Mouse (Mus musculus): ENCODE measurements around the gene Unc5c. TPM values are rescaled to one million over a fixed set of nuclear protein-coding genes. Genes with fewer than 3 reads are reported as not detected.
A peak's percentile ranks its signal among the peaks of the same experiment; 100 is the strongest.

The Unc5c gene
- polyA plus RNA-seq, 1 experiment from 2014 or later = 39.3 TPM

- Histone ChIP-seq H3K4me2 (replicated peaks; ENCODE audit: low read depth, low read length) (no peak overlapping the region), H3K27me3 (ENCODE audit: control insufficient read depth, insufficient read depth, low read length) (no peaks in the 10 kb centered on the region), H3K36me3 (ENCODE audit: control insufficient read depth, insufficient read depth, low read length) (no peaks in the 10 kb centered on the region), H3K4me3 (ENCODE audit: low read length) (no peak overlapping the region), H3K27ac (ENCODE audit: low read depth, low read length) (peak overlapping the region; percentile 25; the same call in 1 of the 2 replicates), H3K9ac (ENCODE audit: low read depth, low read length) (no peak overlapping the region), H3K4me1 (ENCODE audit: control insufficient read depth, insufficient read depth, low read length) (peaks cover 21% of the 10 kb centered on the region; the same call in 1 of the 2 replicates), H3K9me3 (ENCODE audit: control insufficient read depth, low read length) (no peaks in the 10 kb centered on the region)
- ATAC-seq (ENCODE audit: low FRiP score, low TSS enrichment) = no peak
- WGBS = 56% methylated on average over 3 of the region's 3 CpGs
Measured at GRCm38 (mm10) chr3:141493000-141493399, 28.0 kb downstream of the Unc5c start.

- Histone ChIP-seq H3K4me3 (ENCODE audit: low read length) (no peak overlapping the region), H3K9me3 (ENCODE audit: control insufficient read depth, low read length) (no peaks in the 10 kb centered on the region), H3K4me2 (replicated peaks; ENCODE audit: low read depth, low read length) (no peak overlapping the region), H3K36me3 (ENCODE audit: control insufficient read depth, insufficient read depth, low read length) (no peaks in the 10 kb centered on the region), H3K9ac (ENCODE audit: low read depth, low read length) (no peak overlapping the region), H3K4me1 (ENCODE audit: control insufficient read depth, insufficient read depth, low read length) (peaks cover 10% of the 10 kb centered on the region; the same call in 1 of the 2 replicates), H3K27ac (ENCODE audit: low read depth, low read length) (peak overlapping the region; percentile 81; the same call in 1 of the 2 replicates), H3K27me3 (ENCODE audit: control insufficient read depth, insufficient read depth, low read length) (no peaks in the 10 kb centered on the region)
- peak; percentile 65; the same call in 1 of the 2 replicates for ATAC-seq (ENCODE audit: low FRiP score, low TSS enrichment)
- 16% methylated on average over 4 of the region's 4 CpGs for WGBS
Measured at GRCm38 (mm10) chr3:141498348-141499056, 33.5 kb downstream of the Unc5c start.

- H3K4me3 ChIP-seq (ENCODE audit: low read length) = no peak overlapping the region
- ATAC-seq (ENCODE audit: low FRiP score, low TSS enrichment) = no peak
- 66% methylated on average over 4 of the region's 4 CpGs for WGBS
- H3K4me1 ChIP-seq (ENCODE audit: control insufficient read depth, insufficient read depth, low read length) = 0 out of 2 replicates have a peak, but pooled peaks cover 4% of the 10 kb centered on the region
- no peak overlapping the region for H3K4me2 ChIP-seq (replicated peaks; ENCODE audit: low read depth, low read length)
- no peaks in the 10 kb centered on the region for H3K27me3 ChIP-seq (ENCODE audit: control insufficient read depth, insufficient read depth, low read length)
- H3K36me3 ChIP-seq (ENCODE audit: control insufficient read depth, insufficient read depth, low read length) = no peaks in the 10 kb centered on the region
- H3K27ac ChIP-seq (ENCODE audit: low read depth, low read length) = no peak overlapping the region
- H3K9me3 ChIP-seq (ENCODE audit: control insufficient read depth, low read length) = no peaks in the 10 kb centered on the region
- no peak overlapping the region for H3K9ac ChIP-seq (ENCODE audit: low read depth, low read length)
Measured at GRCm38 (mm10) chr3:141501845-141502505, 37.0 kb downstream of the Unc5c start.

GRCm38 (mm10) chr3:141503331-141503730 is 38.3 kb downstream of the Unc5c start:
- H3K9me3 ChIP-seq (ENCODE audit: control insufficient read depth, low read length) = no peaks in the 10 kb centered on the region
- no peak for ATAC-seq (ENCODE audit: low FRiP score, low TSS enrichment)
- H3K4me2 ChIP-seq (replicated peaks; ENCODE audit: low read depth, low read length) = no peak overlapping the region
- no peak overlapping the region for H3K4me3 ChIP-seq (ENCODE audit: low read length)
- no peaks in the 10 kb centered on the region for H3K36me3 ChIP-seq (ENCODE audit: control insufficient read depth, insufficient read depth, low read length)
- H3K27ac ChIP-seq (ENCODE audit: low read depth, low read length) = no peak overlapping the region
- 92% methylated on average over 3 of the region's 3 CpGs for WGBS
- no peaks in the 10 kb centered on the region for H3K27me3 ChIP-seq (ENCODE audit: control insufficient read depth, insufficient read depth, low read length)
- no peak overlapping the region for H3K9ac ChIP-seq (ENCODE audit: low read depth, low read length)
- H3K4me1 ChIP-seq (ENCODE audit: control insufficient read depth, insufficient read depth, low read length) = 0 out of 2 replicates have a peak, but pooled peaks cover 4% of the 10 kb centered on the region

DNA sequence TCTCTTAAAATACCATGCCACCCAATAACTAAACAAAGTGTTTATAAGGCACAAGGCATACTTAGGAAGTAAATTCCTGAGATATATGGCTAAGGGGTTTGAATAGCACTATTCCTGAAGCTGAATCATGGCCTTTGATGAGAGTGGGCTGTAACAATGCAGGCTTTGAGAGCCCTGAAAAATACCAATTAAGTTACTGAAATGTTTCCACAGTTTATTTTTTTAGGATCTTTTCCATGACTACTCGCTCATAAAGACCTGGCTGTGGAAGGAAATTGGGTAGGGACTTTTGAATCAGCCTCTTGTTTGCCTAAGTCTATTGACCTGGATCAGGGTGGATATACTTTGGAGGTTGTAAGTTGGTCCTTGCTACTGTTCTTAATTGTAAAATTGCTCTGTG is 44.8 kb downstream of the Unc5c start:
- H3K9ac ChIP-seq (ENCODE audit: low read depth, low read length) = no peak overlapping the region
- whole genome bisulfite sequencing = 21% methylated on average over 1 of the region's 1 CpGs
- H3K27ac ChIP-seq (ENCODE audit: low read depth, low read length) = no peak overlapping the region
- H3K4me2 ChIP-seq (replicated peaks; ENCODE audit: low read depth, low read length) = no peak overlapping the region
- 0 out of 2 replicates have a peak, but pooled peaks cover 3% of the 10 kb centered on the region for H3K4me1 ChIP-seq (ENCODE audit: control insufficient read depth, insufficient read depth, low read length)
- no peaks in the 10 kb centered on the region for H3K36me3 ChIP-seq (ENCODE audit: control insufficient read depth, insufficient read depth, low read length)
- no peaks in the 10 kb centered on the region for H3K9me3 ChIP-seq (ENCODE audit: control insufficient read depth, low read length)
- no peaks in the 10 kb centered on the region for H3K27me3 ChIP-seq (ENCODE audit: control insufficient read depth, insufficient read depth, low read length)
- H3K4me3 ChIP-seq (ENCODE audit: low read length) = no peak overlapping the region
- ATAC-seq (ENCODE audit: low FRiP score, low TSS enrichment) = no peak

- Histone ChIP-seq H3K4me2 (replicated peaks; ENCODE audit: low read depth, low read length) (no peak overlapping the region), H3K27ac (ENCODE audit: low read depth, low read length) (no peak overlapping the region), H3K36me3 (ENCODE audit: control insufficient read depth, insufficient read depth, low read length) (no peaks in the 10 kb centered on the region), H3K27me3 (ENCODE audit: control insufficient read depth, insufficient read depth, low read length) (no peaks in the 10 kb centered on the region), H3K9me3 (ENCODE audit: control insufficient read depth, low read length) (no peaks in the 10 kb centered on the region), H3K9ac (ENCODE audit: low read depth, low read length) (no peak overlapping the region), H3K4me1 (ENCODE audit: control insufficient read depth, insufficient read depth, low read length) (0 out of 2 replicates have a peak, but pooled peaks cover 8% of the 10 kb centered on the region), H3K4me3 (ENCODE audit: low read length) (no peak overlapping the region)
- ATAC-seq (ENCODE audit: low FRiP score, low TSS enrichment) = no peak
- whole genome bisulfite sequencing = 66% methylated on average over 5 of the region's 5 CpGs
Measured at GRCm38 (mm10) chr3:141511253-141512038, 46.4 kb downstream of the Unc5c start.

GRCm38 (mm10) chr3:141528751-141529150 is 63.7 kb downstream of the Unc5c start:
- no peak overlapping the region for H3K4me2 ChIP-seq (replicated peaks; ENCODE audit: low read depth, low read length)
- no peaks in the 10 kb centered on the region for H3K27me3 ChIP-seq (ENCODE audit: control insufficient read depth, insufficient read depth, low read length)
- no peak overlapping the region for H3K27ac ChIP-seq (ENCODE audit: low read depth, low read length)
- no peak for ATAC-seq (ENCODE audit: low FRiP score, low TSS enrichment)
- H3K9ac ChIP-seq (ENCODE audit: low read depth, low read length) = no peak overlapping the region
- H3K4me1 ChIP-seq (ENCODE audit: control insufficient read depth, insufficient read depth, low read length) = no peaks in the 10 kb centered on the region
- H3K36me3 ChIP-seq (ENCODE audit: control insufficient read depth, insufficient read depth, low read length) = no peaks in the 10 kb centered on the region; the same call in 1 of the 2 replicates
- no peak overlapping the region for H3K4me3 ChIP-seq (ENCODE audit: low read length)
- H3K9me3 ChIP-seq (ENCODE audit: control insufficient read depth, low read length) = no peaks in the 10 kb centered on the region

GRCm38 (mm10) chr3:141529599-141529998 is 64.6 kb downstream of the Unc5c start:
- Histone ChIP-seq H3K27ac (ENCODE audit: low read depth, low read length) (no peak overlapping the region), H3K4me2 (replicated peaks; ENCODE audit: low read depth, low read length) (no peak overlapping the region), H3K4me1 (ENCODE audit: control insufficient read depth, insufficient read depth, low read length) (no peaks in the 10 kb centered on the region), H3K4me3 (ENCODE audit: low read length) (no peak overlapping the region), H3K27me3 (ENCODE audit: control insufficient read depth, insufficient read depth, low read length) (no peaks in the 10 kb centered on the region), H3K9me3 (ENCODE audit: control insufficient read depth, low read length) (no peaks in the 10 kb centered on the region), H3K36me3 (ENCODE audit: control insufficient read depth, insufficient read depth, low read length) (no peaks in the 10 kb centered on the region; the same call in 1 of the 2 replicates), H3K9ac (ENCODE audit: low read depth, low read length) (no peak overlapping the region)
- ATAC-seq (ENCODE audit: low FRiP score, low TSS enrichment) = no peak

Measured in kidney, embryonic 14.5 days (tissue).